In the genomic region with DNA sequence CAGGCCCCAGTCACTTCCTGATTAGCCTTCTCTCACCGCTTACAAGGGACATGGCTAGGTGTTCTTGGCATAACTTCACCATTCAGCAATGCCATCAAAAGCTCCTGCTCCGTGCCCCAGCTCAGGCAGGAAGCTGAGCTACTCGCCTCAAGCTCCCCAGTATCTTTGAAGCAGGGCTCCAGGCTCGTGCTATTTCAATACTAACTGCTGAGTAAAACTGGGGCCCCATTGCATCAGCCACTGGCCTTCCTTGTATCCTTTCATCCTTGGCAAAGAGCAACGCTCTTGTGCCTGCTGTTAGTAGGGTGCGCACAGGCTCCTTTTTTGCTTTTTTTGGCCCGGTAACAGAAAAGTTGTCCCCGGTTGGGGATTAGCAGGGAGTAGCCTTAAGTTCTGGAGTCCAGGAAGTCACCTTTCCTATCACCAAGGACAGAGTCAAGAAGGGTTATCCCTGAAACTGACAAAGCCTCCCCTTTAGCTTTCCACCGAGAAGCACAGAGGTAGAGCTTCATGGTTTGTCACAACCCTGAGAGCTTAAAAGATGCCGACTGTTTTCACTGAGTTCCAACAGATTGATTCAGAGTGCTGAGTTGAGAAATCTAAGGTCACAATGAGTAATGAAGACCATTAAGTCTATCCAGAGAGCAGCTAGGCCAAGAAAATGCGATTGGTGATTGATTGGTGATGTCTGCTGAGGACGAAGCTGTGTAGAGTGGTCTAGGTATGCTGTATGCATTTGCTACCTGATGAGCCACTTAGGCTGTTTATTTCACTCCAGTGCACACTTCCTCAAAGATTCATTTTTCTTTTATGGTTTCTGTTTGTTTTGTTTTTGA, we compare ENCODE assay signal across 19 mouse cellular contexts. TPM values are rescaled to one million over a fixed set of nuclear protein-coding genes. Genes with fewer than 3 reads are reported as not detected.
A peak's percentile ranks its signal among the peaks of the same experiment; 100 is the strongest.
DNase-seq lines count a peak whose midpoint lies in the region; ATAC-seq and TF ChIP-seq lines count a peak whose summit lies in the region.
"Had no signal": no experiment of that assay in that cellular context is flagged by ENCODE, and none has a peak within 500 bp of the region (broad histone marks: within the 10 kb centered on the region; RNA-seq: fewer than 3 reads in every experiment).

No protein-coding gene starts in this region.

- H3K4me2 ChIP-seq in liver, embryonic 11.5 days = no peak overlapping the region
- no peak overlapping the region for H3K4me2 ChIP-seq in kidney, embryonic 16.5 days (replicated peaks; ENCODE audit: low read depth, low read length)
- H3K4me2 ChIP-seq: heart, embryonic 13.5 days had no signal

- ATAC-seq in liver, embryonic 11.5 days (replicated peaks; ENCODE audit: low FRiP score) = no peak
- ATAC-seq in Patski = peak; percentile 24
- ATAC-seq in kidney, embryonic 16.5 days (ENCODE audit: low FRiP score, low TSS enrichment) = no peak
- ATAC-seq: forebrain, postnatal 0 days; intestine, postnatal 0 days; lung, postnatal 0 days had no signal

- no peak for TF ChIP-seq POLR2A in liver, adult 2 months (IDR thresholded peaks at IDR 0.05; ENCODE audit: extremely low read depth, insufficient read depth, low read length)
- TF ChIP-seq POLR2A in embryonic fibroblast, embryonic 13.5 days (IDR thresholded peaks at IDR 0.05; ENCODE audit: low read depth, low read length) = no peak

- in situ Hi-C loops in Patski (cut with MboI; ENCODE audit: low pct_unique_long_range_greater_than_20kb) = loop anchor here (5.0 kb wide), 1 partner anchor 350 kb away; no protein-coding TSS in a partner anchor

- no peaks in the 10 kb centered on the region for H3K79me2 ChIP-seq in liver, adult 2 months (ENCODE audit: control insufficient read depth, insufficient read depth, low read length)

- peak; percentile 78 for DNase-seq in liver, adult 2 months (ENCODE audit: extremely low read depth, low read depth, low spot score)
- no peak for DNase-seq in liver, embryonic 11.5 days (ENCODE audit: low spot score)
- DNase-seq in 416B (ENCODE audit: low read depth) (peak; percentile 25), Patski (ENCODE audit: low read depth, low spot score) (no peak)
- DNase-seq in right cerebral cortex, postnatal 10 days (ENCODE audit: low spot score in 2 of 2) = no peak
- no peak for DNase-seq in right cerebral cortex, postnatal 25 days
- DNase-seq: cerebellum, adult 8-10 months; embryo, embryonic 11 days; forebrain, postnatal 0 days; gastrocnemius, postnatal 10 days; right cerebral cortex, postnatal 4 days had no signal

- no peaks in the 10 kb centered on the region for H3K9me3 ChIP-seq in liver, embryonic 11.5 days (ENCODE audit: control insufficient read depth, low read length)
- H3K9me3 ChIP-seq in kidney, embryonic 16.5 days (ENCODE audit: low read length) = no peaks in the 10 kb centered on the region
- H3K9me3 ChIP-seq: heart, embryonic 13.5 days; hindbrain, embryonic 10.5 days; megakaryocyte, embryonic 14.5 days had no signal

- H3K27me3 ChIP-seq in liver, adult 2 months (ENCODE audit: control insufficient read depth, insufficient read depth, low read length) = no peaks in the 10 kb centered on the region
- H3K27me3 ChIP-seq in liver, embryonic 11.5 days (replicated peaks; ENCODE audit: control insufficient read depth, insufficient read depth, low read length) = no peaks in the 10 kb centered on the region
- no peaks in the 10 kb centered on the region for H3K27me3 ChIP-seq in Patski
- no peaks in the 10 kb centered on the region for H3K27me3 ChIP-seq in kidney, embryonic 16.5 days (ENCODE audit: insufficient read depth, low read length)

- 19% methylated on average over 12 of the region's 12 CpGs for whole genome bisulfite sequencing in liver, adult 2 months
- WGBS in liver, embryonic 11.5 days = 70% methylated on average over 12 of the region's 12 CpGs
- 72% methylated on average over 12 of the region's 12 CpGs for WGBS in kidney, embryonic 16.5 days

- no peak overlapping the region for H3K4me3 ChIP-seq in liver, adult 2 months (ENCODE audit: insufficient read depth, low read depth, low read length)
- no peak overlapping the region for H3K4me3 ChIP-seq in liver, embryonic 11.5 days (ENCODE audit: low read depth, low read length)
- no peak overlapping the region for H3K4me3 ChIP-seq in embryonic fibroblast, embryonic 13.5 days (ENCODE audit: insufficient read depth, low read length)
- no peak overlapping the region for H3K4me3 ChIP-seq in kidney, embryonic 16.5 days (ENCODE audit: low read length)
- H3K4me3 ChIP-seq: erythroblast, embryonic 14.5 days; heart, embryonic 13.5 days; hindbrain, embryonic 10.5 days; megakaryocyte, embryonic 14.5 days had no signal

- H3K27ac ChIP-seq in liver, adult 2 months (replicated peaks; ENCODE audit: insufficient read depth, low read depth, low read length) = peak overlapping the region; percentile 81
- H3K27ac ChIP-seq in liver, embryonic 11.5 days (ENCODE audit: low read depth, low read length) = no peak overlapping the region
- H3K27ac ChIP-seq in embryonic fibroblast, embryonic 13.5 days (ENCODE audit: insufficient read depth, low read length) = peak overlapping the region; percentile 72
- no peak overlapping the region for H3K27ac ChIP-seq in kidney, embryonic 16.5 days (ENCODE audit: low read length)
- H3K27ac ChIP-seq: heart, embryonic 13.5 days had no signal

- no peaks in the 10 kb centered on the region; the same call in 1 of the 2 replicates for H3K36me3 ChIP-seq in liver, adult 2 months (ENCODE audit: control insufficient read depth, insufficient read depth, low read length)
- no peaks in the 10 kb centered on the region for H3K36me3 ChIP-seq in liver, embryonic 11.5 days (ENCODE audit: control insufficient read depth, insufficient read depth, low read length)
- H3K36me3 ChIP-seq in kidney, embryonic 16.5 days (ENCODE audit: insufficient read depth, low read length) = no peaks in the 10 kb centered on the region
- H3K36me3 ChIP-seq: heart, embryonic 13.5 days; hindbrain, embryonic 10.5 days had no signal

- POLR2A ChIA-PET in Patski (lab: Charles Lee) = interaction anchor here (1.0 to 1.6 kb wide), 2 partner anchors 190 to 200 kb away, joined by 3 to 5 read pairs; no protein-coding TSS in a partner anchor

- no peak for TF ChIP-seq CTCF in liver, adult 2 months (IDR thresholded peaks at IDR 0.05; ENCODE audit: low read depth, low read length)
- TF ChIP-seq CTCF in Patski (IDR thresholded peaks at IDR 0.05) = no peak
- no peak for TF ChIP-seq CTCF in embryonic fibroblast, embryonic 13.5 days (IDR thresholded peaks at IDR 0.05; ENCODE audit: borderline replicate concordance, insufficient read depth, low read length)

- CTCF ChIA-PET in Patski (lab: Charles Lee) = interaction anchor here (0.7 to 15.8 kb wide), 10 partner anchors 11 to 347 kb away, joined by 3 to 236 read pairs (median 6); no protein-coding TSS in a partner anchor

- peak overlapping the region; percentile 56 for H3K9ac ChIP-seq in liver, adult 2 months (ENCODE audit: low read depth, low read length)
- H3K9ac ChIP-seq in liver, embryonic 11.5 days (ENCODE audit: low read depth, low read length) = no peak overlapping the region
- no peak overlapping the region for H3K9ac ChIP-seq in kidney, embryonic 16.5 days (replicated peaks; ENCODE audit: low read length)
- H3K9ac ChIP-seq: forebrain, postnatal 0 days; heart, embryonic 13.5 days had no signal

- H3K4me1 ChIP-seq in liver, adult 2 months (ENCODE audit: control insufficient read depth, insufficient read depth, low read length) = peaks cover 14% of the 10 kb centered on the region
- H3K4me1 ChIP-seq in liver, embryonic 11.5 days (replicated peaks; ENCODE audit: control insufficient read depth, insufficient read depth, low read length) = peaks cover 5% of the 10 kb centered on the region
- H3K4me1 ChIP-seq in embryonic fibroblast, embryonic 13.5 days (ENCODE audit: control insufficient read depth, insufficient read depth, low read length) = no peaks in the 10 kb centered on the region; the same call in 1 of the 2 replicates
- peaks cover 15% of the 10 kb centered on the region for H3K4me1 ChIP-seq in kidney, embryonic 16.5 days (ENCODE audit: insufficient read depth, low read length)

RNA-seq across cellular contexts. Expression of gene Cd82, which starts 45.8 kb away (rescaled TPM):
- 76.1 and 81.6 TPM in 2 replicates for total RNA-seq in liver, adult 2 months (2014; rRNA removed)
- polyA plus RNA-seq in liver, adult 2 months (2012; rRNA removed) = 140 and 148 TPM in 2 replicates
- 16.5 and 16.9 TPM in 2 replicates for polyA plus RNA-seq in liver, embryonic 11.5 days (2014; fragmentation: Nextera tagmentation; extraction: Ambion mirVana)
- polyA plus RNA-seq in Patski (2021) = 63.2 TPM
- 45.9 and 48.6 TPM in 2 replicates for polyA plus RNA-seq in embryonic fibroblast, embryonic 13.5 days (2011; ENCODE audit: insufficient read length, low read depth, missing spikeins)
- polyA plus RNA-seq in kidney, embryonic 16.5 days (2015; fragmentation: Nextera tagmentation; extraction: Ambion mirVana) = 64.1 and 71.8 TPM in 2 replicates

Comparison
In these comparisons a context has a peak if more than half of its experiments do, and no peak if none do; other contexts are left out.
1. DNase-seq: peak in liver, adult 2 months (single experiment) and 416B (single experiment); none in liver, embryonic 11.5 days (single experiment), Patski (single experiment), right cerebral cortex, postnatal 10 days (0 of 2) and right cerebral cortex, postnatal 25 days (single experiment).
2. H3K27ac ChIP-seq: peak in liver, adult 2 months (single experiment) and embryonic fibroblast, embryonic 13.5 days (single experiment); none in liver, embryonic 11.5 days (single experiment) and kidney, embryonic 16.5 days (single experiment).